ENCODE assay signal across 10 mouse cellular contexts in genomic region chr14:76781524-76781880, GRCm38 (mm10).
A peak's percentile ranks its signal among the peaks of the same experiment; 100 is the strongest.
DNase-seq lines count a peak whose midpoint lies in the region; ATAC-seq and TF ChIP-seq lines count a peak whose summit lies in the region.
"Had no signal": no experiment of that assay in that cellular context is flagged by ENCODE, and none has a peak within 500 bp of the region (broad histone marks: within the 10 kb centered on the region; RNA-seq: fewer than 3 reads in every experiment).

No protein-coding gene starts in this region.

- H3K4me1 ChIP-seq in midbrain, embryonic 13.5 days (replicated peaks) = peaks cover 18% of the 10 kb centered on the region
- H3K4me1 ChIP-seq in midbrain, embryonic 11.5 days (ENCODE audit: control insufficient read depth, insufficient read depth, low read length) = peaks cover 8% of the 10 kb centered on the region; the same call in 1 of the 2 replicates
- peaks cover 10% of the 10 kb centered on the region; the same call in 1 of the 2 replicates for H3K4me1 ChIP-seq in midbrain, embryonic 14.5 days (ENCODE audit: control insufficient read depth, insufficient read depth, low read length)

- WGBS in midbrain, embryonic 13.5 days = 73% methylated on average over 3 of the region's 3 CpGs
- 70% methylated on average over 3 of the region's 3 CpGs for WGBS in midbrain, embryonic 11.5 days
- WGBS in midbrain, embryonic 14.5 days = 74% methylated on average over 3 of the region's 3 CpGs

- H3K9ac ChIP-seq in midbrain, embryonic 13.5 days (replicated peaks) = no peak overlapping the region
- H3K9ac ChIP-seq in midbrain, embryonic 11.5 days (ENCODE audit: low read length) = no peak overlapping the region
- no peak overlapping the region for H3K9ac ChIP-seq in midbrain, embryonic 14.5 days (replicated peaks; ENCODE audit: low read length)
- H3K9ac ChIP-seq: neural tube, embryonic 12.5 days had no signal

- H3K4me3 ChIP-seq in gastrocnemius, adult 2 months = no peak overlapping the region
- no peak overlapping the region for H3K4me3 ChIP-seq in midbrain, embryonic 13.5 days (replicated peaks)
- no peak overlapping the region for H3K4me3 ChIP-seq in midbrain, embryonic 11.5 days (ENCODE audit: low read depth, low read length)
- H3K4me3 ChIP-seq in midbrain, embryonic 14.5 days (replicated peaks; ENCODE audit: low read depth, low read length) = no peak overlapping the region
- H3K4me3 ChIP-seq: neural tube, embryonic 12.5 days had no signal

- no peaks in the 10 kb centered on the region; the same call in 1 of the 2 replicates for H3K27me3 ChIP-seq in midbrain, embryonic 13.5 days
- no peaks in the 10 kb centered on the region for H3K27me3 ChIP-seq in midbrain, embryonic 11.5 days (ENCODE audit: control insufficient read depth, insufficient read depth, low read length)
- H3K27me3 ChIP-seq in midbrain, embryonic 14.5 days (ENCODE audit: control insufficient read depth, insufficient read depth, low read length) = no peaks in the 10 kb centered on the region
- H3K27me3 ChIP-seq: neural tube, embryonic 12.5 days had no signal

- no peak for DNase-seq in gastrocnemius, adult 2 months
- no peak for DNase-seq in gastrocnemius, adult 18-20 months (ENCODE audit: low spot score)
- DNase-seq in midbrain, embryonic 11.5 days (ENCODE audit: low spot score, missing footprints) = no peak
- no peak for DNase-seq in midbrain, embryonic 14.5 days
- peak; percentile 38 for DNase-seq in thymus, postnatal 25 days
- DNase-seq in urinary bladder, postnatal 10 days (ENCODE audit: low spot score) = no peak
- DNase-seq in left cerebral cortex, postnatal 36 days (ENCODE audit: low spot score in 2 of 2) = no peak
- DNase-seq: lung, postnatal 10 days had no signal

- H3K4me2 ChIP-seq in midbrain, embryonic 13.5 days (replicated peaks) = no peak overlapping the region
- H3K4me2 ChIP-seq in midbrain, embryonic 11.5 days = no peak overlapping the region
- H3K4me2 ChIP-seq in midbrain, embryonic 14.5 days (ENCODE audit: low read length) = no peak overlapping the region
- H3K4me2 ChIP-seq: neural tube, embryonic 12.5 days had no signal

- intact Hi-C loops in gastrocnemius, adult 2 months (cut with DNase I) = no loop called here
- intact Hi-C loops in left cerebral cortex, postnatal 36 days (cut with DNase I) = no loop called here

- H3K36me3 ChIP-seq in midbrain, embryonic 13.5 days = no peaks in the 10 kb centered on the region
- H3K36me3 ChIP-seq in midbrain, embryonic 11.5 days (ENCODE audit: control insufficient read depth, insufficient read depth, low read length) = no peaks in the 10 kb centered on the region
- H3K36me3 ChIP-seq in midbrain, embryonic 14.5 days (ENCODE audit: control insufficient read depth, insufficient read depth, low read length) = no peaks in the 10 kb centered on the region
- H3K36me3 ChIP-seq: neural tube, embryonic 12.5 days had no signal

- ATAC-seq in midbrain, embryonic 13.5 days = no peak
- ATAC-seq in midbrain, embryonic 11.5 days (ENCODE audit: low FRiP score) = no peak
- no peak for ATAC-seq in midbrain, embryonic 14.5 days (ENCODE audit: low FRiP score, low TSS enrichment)

- no peaks in the 10 kb centered on the region for H3K9me3 ChIP-seq in midbrain, embryonic 13.5 days
- H3K9me3 ChIP-seq in midbrain, embryonic 11.5 days (ENCODE audit: control insufficient read depth, low read length) = no peaks in the 10 kb centered on the region
- H3K9me3 ChIP-seq in midbrain, embryonic 14.5 days (ENCODE audit: control insufficient read depth, low read length) = no peaks in the 10 kb centered on the region
- H3K9me3 ChIP-seq: neural tube, embryonic 12.5 days had no signal

- 0 out of 2 replicates have a peak overlapping the region, but pooled peaks have one; percentile 25 for H3K27ac ChIP-seq in gastrocnemius, adult 2 months
- H3K27ac ChIP-seq in midbrain, embryonic 13.5 days = peak overlapping the region; percentile 63; the same call in 1 of the 2 replicates
- no peak overlapping the region for H3K27ac ChIP-seq in midbrain, embryonic 11.5 days (ENCODE audit: low read depth, low read length)
- peak overlapping the region; percentile 15; the same call in 1 of the 2 replicates for H3K27ac ChIP-seq in midbrain, embryonic 14.5 days (replicated peaks; ENCODE audit: low read depth, low read length)
- H3K27ac ChIP-seq: neural tube, embryonic 12.5 days had no signal

- no peak for TF ChIP-seq CTCF in gastrocnemius, adult 2 months (IDR thresholded peaks at IDR 0.05)
